ENCODE assay signal across 13 mouse cellular contexts in genomic region chr14:122903923-122904351, GRCm38 (mm10). TPM values are rescaled to one million over a fixed set of nuclear protein-coding genes. Genes with fewer than 3 reads are reported as not detected.
DNase-seq lines count a peak whose midpoint lies in the region; ATAC-seq and TF ChIP-seq lines count a peak whose summit lies in the region.
"Had no signal": no experiment of that assay in that cellular context is flagged by ENCODE, and none has a peak within 500 bp of the region (broad histone marks: within the 10 kb centered on the region; RNA-seq: fewer than 3 reads in every experiment).

No protein-coding gene starts in this region.

- peak overlapping the region; percentile 62 for H3K27ac ChIP-seq in lung, postnatal 0 days (ENCODE audit: low read length)
- H3K27ac ChIP-seq: liver, embryonic 14.5 days; midbrain, embryonic 13.5 days had no signal

- H3K36me3 ChIP-seq in lung, postnatal 0 days (ENCODE audit: insufficient read depth, low read length): no peaks in the 10 kb centered on the region

- TF ChIP-seq EP300 in lung, postnatal 0 days (IDR thresholded peaks at IDR 0.05): no peak

- H3K9ac ChIP-seq in lung, postnatal 0 days (replicated peaks; ENCODE audit: low read depth): no peak overlapping the region
- H3K9ac ChIP-seq: liver, embryonic 14.5 days; midbrain, embryonic 13.5 days had no signal

- no peak overlapping the region for H3K4me2 ChIP-seq in lung, postnatal 0 days (replicated peaks; ENCODE audit: low read depth, low read length)
- H3K4me2 ChIP-seq: midbrain, embryonic 13.5 days had no signal

- no peak for TF ChIP-seq CTCF in lung, postnatal 0 days (IDR thresholded peaks at IDR 0.05)

- no peaks in the 10 kb centered on the region for H3K9me3 ChIP-seq in lung, postnatal 0 days (ENCODE audit: low read length)

- no peaks in the 10 kb centered on the region for H3K27me3 ChIP-seq in lung, postnatal 0 days (replicated peaks; ENCODE audit: insufficient read depth, low read length)
- H3K27me3 ChIP-seq: midbrain, embryonic 13.5 days had no signal

- no peak overlapping the region for H3K4me3 ChIP-seq in lung, postnatal 0 days (ENCODE audit: low read depth, low read length)
- H3K4me3 ChIP-seq: midbrain, embryonic 13.5 days had no signal

- ATAC-seq in lung, postnatal 0 days: peak; percentile 54
- ATAC-seq: intestine, postnatal 0 days had no signal

- WGBS in lung, postnatal 0 days: 33% methylated on average over 2 of the region's 2 CpGs

- DNase-seq in kidney, adult 18-20 months: peak; percentile 45
- no peak for DNase-seq in kidney, postnatal 10 days
- peak; percentile 88 for DNase-seq in Muller cell, postnatal 12 days (ENCODE audit: inconsistent ontology term)
- peak; percentile 93 for DNase-seq in fat pad, adult 2 months (ENCODE audit: extremely low read depth, low read depth, low spot score)
- peak; percentile 80 for DNase-seq in lung, postnatal 0 days (ENCODE audit: low spot score)
- DNase-seq in ovary, adult 18-20 months (ENCODE audit: low spot score): no peak
- DNase-seq in c-Kit-positive CD71-positive TER-119-positive erythroid progenitor cells, embryonic 14.5 days (ENCODE audit: low spot score): no peak
- DNase-seq: cerebellum, postnatal 36 days; heart, postnatal 4 days; thymus, postnatal 25 days had no signal

- H3K4me1 ChIP-seq in lung, postnatal 0 days (ENCODE audit: insufficient read depth, low read depth, low read length): peaks cover 4% of the 10 kb centered on the region; the same call in 1 of the 2 replicates
- H3K4me1 ChIP-seq: midbrain, embryonic 13.5 days had no signal

RNA-seq across cellular contexts. Expression of gene Ggact, which starts 9.6 kb away (rescaled TPM):
- 31.2 and 35.3 TPM in 2 replicates for polyA plus RNA-seq in lung, postnatal 0 days (2015; fragmentation: Nextera tagmentation; extraction: Ambion mirVana)

Comparison
In these comparisons a context has a peak if more than half of its experiments do, and no peak if none do; other contexts are left out.
1. DNase-seq: peak in kidney, adult 18-20 months (single experiment), Muller cell, postnatal 12 days (single experiment), fat pad, adult 2 months (single experiment) and lung, postnatal 0 days (single experiment); none in kidney, postnatal 10 days (single experiment), ovary, adult 18-20 months (single experiment) and c-Kit-positive CD71-positive TER-119-positive erythroid progenitor cells, embryonic 14.5 days (single experiment).